In genomic region chr12:104433214-104433613, GRCm38 (mm10) we compare ENCODE assay signal across 35 mouse cellular contexts. TPM values are rescaled to one million over a fixed set of nuclear protein-coding genes. Genes with fewer than 3 reads are reported as not detected.
DNase-seq lines count a peak whose midpoint lies in the region; ATAC-seq lines count a peak whose summit lies in the region.
"Had no signal": no experiment of that assay in that cellular context is flagged by ENCODE, and none has a peak within 500 bp of the region (broad histone marks: within the 10 kb centered on the region; RNA-seq: fewer than 3 reads in every experiment).

No protein-coding gene starts in this region.

- no peak overlapping the region for H3K4me2 ChIP-seq in forebrain, embryonic 13.5 days
- no peak overlapping the region for H3K4me2 ChIP-seq in forebrain, embryonic 14.5 days (ENCODE audit: low read length)
- H3K4me2 ChIP-seq in neural tube, embryonic 12.5 days (replicated peaks), result no peak overlapping the region
- H3K4me2 ChIP-seq: embryonic facial prominence, embryonic 12.5 days; limb, embryonic 12.5 days; liver, embryonic 15.5 days; lung, embryonic 14.5 days had no signal

- no peak overlapping the region for H3K4me3 ChIP-seq in forebrain, embryonic 13.5 days
- H3K4me3 ChIP-seq in forebrain, embryonic 14.5 days (ENCODE audit: low read depth, low read length), result no peak overlapping the region
- H3K4me3 ChIP-seq in neural tube, embryonic 12.5 days, result no peak overlapping the region
- H3K4me3 ChIP-seq: embryonic facial prominence, embryonic 12.5 days; hindbrain, embryonic 10.5 days; limb, embryonic 12.5 days; liver, embryonic 15.5 days had no signal

- H3K27me3 ChIP-seq in forebrain, embryonic 13.5 days, result no peaks in the 10 kb centered on the region
- H3K27me3 ChIP-seq in forebrain, embryonic 14.5 days (replicated peaks; ENCODE audit: control insufficient read depth, insufficient read depth, low read length), result no peaks in the 10 kb centered on the region
- H3K27me3 ChIP-seq in neural tube, embryonic 12.5 days (replicated peaks), result no peaks in the 10 kb centered on the region
- H3K27me3 ChIP-seq: embryonic facial prominence, embryonic 12.5 days; liver, embryonic 15.5 days; Patski had no signal

- H3K4me1 ChIP-seq in forebrain, embryonic 13.5 days, result 0 out of 2 replicates have a peak, but pooled peaks cover 7% of the 10 kb centered on the region
- H3K4me1 ChIP-seq in forebrain, embryonic 14.5 days (ENCODE audit: control insufficient read depth, insufficient read depth, low read length), result no peaks in the 10 kb centered on the region
- H3K4me1 ChIP-seq in neural tube, embryonic 12.5 days, result no peaks in the 10 kb centered on the region; the same call in 1 of the 2 replicates
- H3K4me1 ChIP-seq: embryonic facial prominence, embryonic 12.5 days; limb, embryonic 12.5 days; liver, embryonic 15.5 days had no signal

- H3K27ac ChIP-seq in forebrain, embryonic 13.5 days, result no peak overlapping the region
- no peak overlapping the region for H3K27ac ChIP-seq in forebrain, embryonic 14.5 days (ENCODE audit: low read depth, low read length)
- H3K27ac ChIP-seq in neural tube, embryonic 12.5 days, result no peak overlapping the region
- H3K27ac ChIP-seq: embryonic facial prominence, embryonic 12.5 days; hindbrain, embryonic 10.5 days; hindbrain, postnatal 0 days; limb, embryonic 12.5 days; liver, embryonic 15.5 days had no signal

- ATAC-seq in forebrain, embryonic 13.5 days, result peak; percentile 46; the same call in 1 of the 2 replicates
- no peak for ATAC-seq in forebrain, embryonic 14.5 days
- ATAC-seq in neural tube, embryonic 12.5 days (ENCODE audit: low FRiP score, low read depth), result 0 out of 2 replicates have a peak, but pooled peaks have one; percentile 19
- ATAC-seq in monocyte, adult 5-6 weeks (replicated peaks; ENCODE audit: insufficient number of reproducible peaks, low FRiP score, low TSS enrichment, poor library complexity, severe bottlenecking), result no peak
- ATAC-seq: CD4-positive, CD25-positive, alpha-beta regulatory T cell, adult 4 months; intestine, embryonic 16.5 days; Patski had no signal

- 8% methylated on average over 7 of the region's 7 CpGs for WGBS in forebrain, embryonic 13.5 days
- 8% methylated on average over 7 of the region's 7 CpGs for WGBS in forebrain, embryonic 14.5 days
- 24% methylated on average over 7 of the region's 7 CpGs for WGBS in neural tube, embryonic 12.5 days

- H3K9me3 ChIP-seq in forebrain, embryonic 13.5 days (replicated peaks), result no peaks in the 10 kb centered on the region
- H3K9me3 ChIP-seq in forebrain, embryonic 14.5 days (replicated peaks; ENCODE audit: control insufficient read depth, low read length), result no peaks in the 10 kb centered on the region
- no peaks in the 10 kb centered on the region for H3K9me3 ChIP-seq in neural tube, embryonic 12.5 days
- H3K9me3 ChIP-seq: embryonic facial prominence, embryonic 12.5 days; hindbrain, embryonic 10.5 days; liver, embryonic 15.5 days had no signal

- no peaks in the 10 kb centered on the region for H3K36me3 ChIP-seq in forebrain, embryonic 13.5 days (ENCODE audit: poor library complexity, severe bottlenecking)
- H3K36me3 ChIP-seq in forebrain, embryonic 14.5 days (ENCODE audit: control insufficient read depth, insufficient read depth, low read length), result no peaks in the 10 kb centered on the region
- no peaks in the 10 kb centered on the region for H3K36me3 ChIP-seq in neural tube, embryonic 12.5 days
- H3K36me3 ChIP-seq: embryonic facial prominence, embryonic 12.5 days; hindbrain, embryonic 10.5 days; limb, embryonic 12.5 days; liver, embryonic 15.5 days had no signal

- DNase-seq in forebrain, embryonic 14.5 days (ENCODE audit: low spot score), result no peak
- DNase-seq in neural tube, embryonic 10.5 days (ENCODE audit: extremely low spot score, low spot score), result no peak
- peak; percentile 90 for DNase-seq in ES-CJ7 (ENCODE audit: low read depth, low spot score)
- no peak for DNase-seq in heart, adult 11 months
- DNase-seq: adrenal gland, postnatal 25 days; cerebellum, adult 11-12 months; cerebellum, adult 9-11 months; gastrocnemius, postnatal 10 days; heart, postnatal 14 days; kidney, postnatal 10 days; layer of hippocampus, adult 9-11 months; lung, embryonic 14.5 days; lung, postnatal 14 days; right cerebral cortex, postnatal 14 days; thymus, postnatal 4 days had no signal

- H3K9ac ChIP-seq in forebrain, embryonic 13.5 days, result no peak overlapping the region
- H3K9ac ChIP-seq in forebrain, embryonic 14.5 days (ENCODE audit: low read length), result no peak overlapping the region
- no peak overlapping the region for H3K9ac ChIP-seq in neural tube, embryonic 12.5 days
- H3K9ac ChIP-seq: embryonic facial prominence, embryonic 12.5 days; limb, embryonic 12.5 days; liver, embryonic 15.5 days; lung, embryonic 14.5 days had no signal

RNA-seq across cellular contexts. Expression of gene Serpina3n, which starts 26.7 kb away (rescaled TPM):
- polyA plus RNA-seq in forebrain, embryonic 13.5 days (2015; fragmentation: Nextera tagmentation; extraction: Ambion mirVana), result not detected in 2 replicates
- 0.10 TPM in 1 of 2 replicates, not detected in the other for polyA plus RNA-seq in forebrain, embryonic 14.5 days (2014; fragmentation: Nextera tagmentation; extraction: Ambion mirVana)
- 0.09 and 0.15 TPM in 2 replicates for polyA plus RNA-seq in neural tube, embryonic 12.5 days (2016; fragmentation: Nextera tagmentation; extraction: Ambion mirVana)
- not detected in 3 replicates for total RNA-seq in monocyte, adult 5-6 weeks (2017)
- total RNA-seq: common myeloid progenitor, adult 5-6 weeks; MEL had no signal
- polyA plus RNA-seq: CD4-positive, CD25-positive, alpha-beta regulatory T cell, adult 4 months; hindbrain, embryonic 10.5 days; limb, embryonic 12.5 days; lung, embryonic 14.5 days; stomach, embryonic 14.5 days had no signal

RNA-seq across cellular contexts. Expression of gene Gsc, which starts 39.9 kb away (rescaled TPM):
- 0.42 TPM in 1 of 2 replicates, not detected in the other for polyA plus RNA-seq in forebrain, embryonic 13.5 days (2015; fragmentation: Nextera tagmentation; extraction: Ambion mirVana)
- polyA plus RNA-seq in forebrain, embryonic 14.5 days (2014; fragmentation: Nextera tagmentation; extraction: Ambion mirVana), result 0.40 and 0.50 TPM in 2 replicates
- polyA plus RNA-seq in neural tube, embryonic 12.5 days (2016; fragmentation: Nextera tagmentation; extraction: Ambion mirVana), result 0.20 and 0.32 TPM in 2 replicates
- total RNA-seq in monocyte, adult 5-6 weeks (2017), result not detected in 3 replicates
- total RNA-seq: adrenal gland, adult 18-20 months; adrenal gland, postnatal 25 days; common myeloid progenitor, adult 5-6 weeks; heart, postnatal 14 days; hindbrain, postnatal 0 days; left cerebral cortex, adult 18-20 months; left cerebral cortex, postnatal 25 days; liver, adult 2 months; MEL had no signal
- polyA plus RNA-seq: CD4-positive, CD25-positive, alpha-beta regulatory T cell, adult 4 months; heart, embryonic 14.5 days; hindbrain, postnatal 0 days; liver, adult 2 months; liver, embryonic 15.5 days; lung, embryonic 14.5 days; small intestine, adult 2 months had no signal

Comparison
In these comparisons a context has a peak if more than half of its experiments do, and no peak if none do; other contexts are left out.
1. ATAC-seq: peak in forebrain, embryonic 13.5 days (single experiment) and neural tube, embryonic 12.5 days (single experiment); none in forebrain, embryonic 14.5 days (single experiment) and monocyte, adult 5-6 weeks (single experiment).